Mouse (Mus musculus) lung, postnatal 4 days (tissue): Measurements from ENCODE around the gene Upk3a.

Experiments
- DNase-seq, 2 experiments: peaks; one replicate each; pipeline ENCODE4 v3.0.0; 2021

Gene Upk3a

GRCm38 (mm10) chr15:85016951-85017664 is at the start of gene Upk3a:
TSS of gene Upk3a (plus strand) at chr15:85017141.
- peak; percentile 67 for DNase-seq

DNA sequence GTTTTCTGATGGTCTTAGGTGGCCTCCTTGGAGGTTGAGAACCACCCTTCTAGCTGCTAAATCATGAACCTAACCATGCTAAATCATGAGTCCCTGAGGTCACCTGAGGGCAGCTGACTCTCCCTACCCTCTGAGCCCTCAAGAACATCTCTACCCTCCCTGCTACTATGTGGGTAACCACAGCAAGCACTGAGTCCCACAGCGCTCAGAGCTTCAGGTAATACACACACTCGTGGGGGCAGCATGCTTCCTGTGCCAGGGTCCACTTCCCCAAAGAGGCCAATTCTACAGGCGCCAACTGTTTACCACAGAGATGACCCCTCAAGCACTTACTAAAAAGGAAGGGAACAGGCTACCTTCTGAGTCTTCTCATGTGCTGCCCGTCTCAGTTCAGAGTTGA is 48.4 kb upstream of the Upk3a start:
- no peak for DNase-seq

DNA sequence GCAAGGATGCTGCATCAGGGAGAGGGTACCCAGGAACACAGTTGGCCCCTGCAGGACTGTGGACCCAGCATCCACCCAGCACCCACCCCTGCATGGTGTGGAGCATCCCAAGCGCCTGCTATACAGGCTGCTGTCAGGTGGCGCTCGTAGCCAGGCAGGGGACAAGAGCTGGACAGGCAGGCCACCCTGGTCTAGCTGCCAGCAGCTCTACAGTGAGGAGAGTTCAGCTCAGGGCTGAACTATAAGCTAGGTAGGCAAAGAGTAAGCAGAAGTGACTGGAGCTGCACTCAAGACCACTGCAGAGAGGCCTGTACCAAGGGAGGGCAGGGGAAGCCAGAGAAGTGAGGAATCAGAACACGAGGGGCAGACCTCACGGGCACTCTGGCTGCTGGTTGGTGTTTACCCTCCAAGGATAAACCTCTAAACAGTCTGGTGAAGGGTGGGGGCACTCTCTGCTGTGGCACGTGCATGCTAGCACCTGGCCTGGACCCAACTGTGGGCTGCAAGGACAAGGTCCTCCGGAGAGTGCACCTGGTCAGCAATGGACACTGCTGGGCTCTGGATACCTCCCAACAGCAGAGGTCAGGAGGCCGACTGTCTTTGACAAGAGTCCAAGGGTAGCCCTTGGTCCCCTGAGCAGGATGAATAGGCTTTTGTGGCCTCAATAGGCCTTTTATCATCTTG is 43.9 kb upstream of the Upk3a start:
- DNase-seq: no peak

- no peak for DNase-seq
Measured at GRCm38 (mm10) chr15:84973544-84973871, 43.4 kb upstream of the Upk3a start.

GRCm38 (mm10) chr15:84975729-84976128 is 41.2 kb upstream of the Upk3a start:
- no peak for DNase-seq

DNA sequence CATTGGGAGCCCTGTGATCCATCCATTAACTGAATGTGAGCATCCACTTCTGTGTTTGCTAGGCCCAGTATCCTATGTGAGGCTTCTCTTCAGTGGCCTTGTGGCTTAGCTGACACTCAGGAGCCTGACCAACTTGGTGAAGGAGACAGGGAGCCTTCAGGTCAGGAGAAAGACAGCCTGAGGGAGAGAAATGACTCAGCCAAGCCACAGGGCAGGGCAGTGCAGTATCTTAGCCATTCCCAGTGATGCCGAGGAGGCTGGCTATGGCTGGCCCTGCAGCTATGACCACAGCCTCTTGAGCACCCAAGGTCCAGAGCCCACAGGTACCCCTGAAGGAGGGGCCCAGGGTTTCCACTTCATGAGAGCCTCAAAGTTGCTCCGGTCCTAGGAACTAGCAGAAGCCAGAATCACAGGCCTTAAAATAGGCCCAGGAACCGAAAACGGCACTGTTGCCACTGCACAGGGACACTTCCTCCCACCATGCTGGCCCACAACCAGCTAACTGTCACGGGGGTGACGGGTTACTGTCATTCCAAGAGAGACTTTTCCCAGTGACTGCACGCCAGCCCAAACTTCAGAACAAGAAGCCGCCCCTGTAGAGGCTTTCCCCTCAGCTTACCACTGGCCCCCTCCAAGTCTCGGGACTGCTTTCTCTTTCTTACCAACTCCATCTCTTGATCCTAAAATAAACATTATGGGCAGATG is 35.2 kb upstream of the Upk3a start:
- peak; percentile 55 to 65 for DNase-seq

GRCm38 (mm10) chr15:84982888-84983287 is 34.1 kb upstream of the Upk3a start:
- DNase-seq: no peak

DNA sequence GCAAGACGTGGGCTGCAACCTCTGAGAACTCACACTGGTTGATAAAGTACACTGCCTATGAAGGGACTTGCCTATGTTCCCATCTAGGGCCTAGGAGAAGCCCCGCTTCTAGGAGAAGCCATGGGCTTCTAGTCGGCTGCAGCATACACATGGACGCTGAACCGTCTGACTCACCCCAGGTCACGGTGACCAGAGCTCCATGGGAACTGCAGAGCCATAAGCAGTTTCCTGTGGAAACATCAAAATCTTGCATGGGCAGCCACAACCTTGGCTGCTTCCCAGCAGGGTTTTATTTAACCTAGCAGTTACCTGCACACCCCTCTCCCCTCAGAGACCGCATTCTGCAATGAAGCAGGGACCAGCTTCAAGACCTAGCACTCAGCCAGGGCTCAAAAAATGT is 33.2 kb upstream of the Upk3a start:
- DNase-seq: no peak

DNA sequence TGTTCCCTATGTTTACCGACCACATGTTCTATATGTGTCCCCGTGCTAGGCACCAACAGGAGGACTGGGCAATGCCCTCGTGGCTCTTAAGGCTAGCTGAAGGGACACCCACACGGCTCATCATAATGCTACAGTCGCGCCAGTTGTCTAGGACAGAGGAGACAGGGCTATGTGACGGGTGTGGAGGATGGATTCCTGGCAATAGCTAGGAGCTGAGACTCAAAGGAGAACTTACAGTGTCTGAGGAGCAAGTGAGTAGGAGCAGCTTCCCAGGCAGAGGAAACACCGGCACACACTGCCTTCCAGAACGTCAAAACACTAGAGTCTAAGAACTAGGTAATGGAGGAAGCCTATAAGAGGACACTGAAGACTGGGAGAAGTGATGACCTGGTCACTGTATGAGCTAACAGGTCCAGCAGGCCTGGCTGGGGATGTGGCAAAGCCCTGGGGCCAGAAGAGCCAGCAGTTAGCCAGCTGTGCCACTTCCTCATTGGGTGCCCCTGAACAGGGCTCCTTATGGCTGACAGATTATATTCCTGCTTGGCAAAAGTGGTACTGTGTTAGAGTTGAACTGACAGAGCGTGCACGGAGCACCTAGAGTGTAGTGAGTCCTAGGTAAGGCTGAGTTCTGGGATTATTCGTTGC is 31.3 kb upstream of the Upk3a start:
- no peak for DNase-seq

DNA sequence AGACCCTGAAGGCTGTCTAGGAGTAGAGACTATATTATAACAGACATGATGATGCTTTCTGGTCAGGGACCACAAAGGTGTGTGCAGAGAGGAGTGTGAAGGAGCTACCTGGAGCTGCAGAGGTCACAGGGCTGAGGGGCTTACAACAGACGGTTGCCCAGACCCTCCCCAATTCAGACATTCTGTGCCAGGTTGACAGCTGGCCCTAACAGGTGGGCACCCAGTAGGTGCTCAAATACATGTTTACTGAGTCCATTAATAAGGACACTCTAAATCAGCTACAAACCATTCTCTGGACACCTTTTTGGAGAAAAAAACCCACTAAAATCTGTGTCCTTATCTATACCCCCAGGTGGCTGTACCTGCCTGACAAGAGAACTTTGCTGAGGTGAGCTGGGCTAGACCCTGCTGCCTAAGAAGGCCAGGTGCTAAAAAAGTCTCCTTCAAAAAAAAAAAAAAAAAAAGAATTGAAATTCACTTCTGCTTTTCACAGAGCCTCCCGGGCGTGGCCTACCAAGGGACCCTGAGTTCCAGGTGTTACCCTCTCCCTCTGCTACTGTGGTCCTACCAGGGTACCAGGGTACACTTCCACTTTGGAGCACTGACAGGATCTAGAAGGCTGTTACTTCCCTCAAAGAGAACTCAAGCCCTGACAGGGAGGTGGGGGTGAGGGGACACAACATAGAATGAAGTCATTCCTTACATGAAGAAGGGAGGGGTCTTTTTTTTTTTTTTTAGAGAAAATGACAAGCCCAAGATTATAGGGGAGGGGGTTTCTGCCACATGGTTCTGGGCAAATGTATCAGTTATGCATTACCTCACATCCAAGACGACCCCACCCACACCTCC is 30.5 kb upstream of the Upk3a start:
- DNase-seq: no peak

- DNase-seq: peak; percentile 35 to 56
Measured at GRCm38 (mm10) chr15:84987020-84987815, 29.7 kb upstream of the Upk3a start.

DNA sequence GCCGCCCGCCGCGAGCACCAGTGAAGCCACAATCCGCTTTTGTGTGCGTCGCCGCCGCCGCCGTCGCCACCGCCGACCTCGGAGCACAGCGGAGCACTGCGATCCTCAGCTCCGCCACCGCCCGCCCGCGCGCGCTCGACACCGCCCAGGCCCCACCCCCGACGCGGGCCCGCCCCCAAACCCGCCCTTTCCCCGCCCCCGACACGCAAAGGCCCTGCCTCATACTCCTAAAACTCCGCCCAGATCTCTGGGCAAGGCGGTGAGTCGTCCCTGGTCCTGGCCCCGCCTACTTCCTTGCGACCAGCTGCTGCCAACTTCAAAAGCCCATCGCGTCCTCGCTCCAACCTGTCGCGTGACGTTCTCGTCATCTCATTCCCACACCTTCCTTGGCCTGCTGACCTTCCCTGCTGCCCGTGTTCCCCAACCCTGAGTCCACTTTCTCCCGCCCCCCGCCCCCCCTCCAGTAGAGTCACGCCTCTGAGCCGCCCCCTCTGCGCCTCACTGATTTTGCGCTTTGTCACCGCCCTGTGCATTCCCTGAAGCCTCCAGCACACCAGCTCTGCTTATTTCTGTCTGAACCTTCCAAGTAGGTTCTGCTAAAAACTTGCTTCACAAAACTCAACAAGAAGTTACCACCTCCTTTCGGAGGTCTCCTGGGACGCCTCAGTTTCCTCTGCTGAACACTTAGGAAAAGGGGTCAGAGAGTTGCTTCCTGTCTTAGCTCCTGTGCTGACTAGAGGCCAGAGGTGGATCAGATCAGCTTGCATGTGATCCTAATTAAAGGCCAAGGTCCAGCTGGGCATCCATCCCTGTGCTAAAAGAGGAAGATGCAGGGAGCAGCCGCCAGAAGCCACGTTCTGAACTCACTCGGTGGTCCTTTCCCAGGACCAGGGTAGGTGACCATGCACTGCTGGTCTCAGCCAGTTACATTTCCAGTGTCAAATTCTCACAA is 28.8 kb upstream of the Upk3a start, which contains the start of gene 5031439G07Rik:
Gene 5031439G07Rik (minus strand): TSS at position 678 of the 952 bp plus-strand sequence.
- DNase-seq: peak; percentile 93 to 95

GRCm38 (mm10) chr15:84989098-84989497 is 27.8 kb upstream of the Upk3a start:
- no peak for DNase-seq

- no peak for DNase-seq
Measured at GRCm38 (mm10) chr15:84989771-84990170, 27.2 kb upstream of the Upk3a start.

DNA sequence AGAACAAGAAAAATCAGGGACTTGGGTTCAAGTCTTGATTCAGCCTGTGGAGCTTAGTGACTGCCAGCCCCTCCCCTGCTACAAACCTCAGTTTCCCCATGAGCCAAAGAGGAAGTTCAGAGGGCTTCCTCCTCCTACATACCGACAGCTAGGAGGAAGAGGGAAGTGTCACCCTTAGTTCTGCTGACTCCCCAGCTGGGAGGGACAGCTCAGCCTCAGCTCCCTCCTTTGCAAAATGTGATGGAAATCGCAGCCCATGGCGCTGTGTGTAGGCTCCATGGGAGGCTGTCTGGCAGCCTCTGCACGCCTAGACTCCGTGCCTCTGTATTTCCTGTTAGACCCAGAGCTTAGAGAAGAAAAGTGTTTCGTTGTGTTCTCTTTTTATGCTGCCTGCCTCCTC is 22.4 kb upstream of the Upk3a start:
- no peak for DNase-seq

GRCm38 (mm10) chr15:84995041-84995440 is 21.9 kb upstream of the Upk3a start:
- no peak for DNase-seq

DNA sequence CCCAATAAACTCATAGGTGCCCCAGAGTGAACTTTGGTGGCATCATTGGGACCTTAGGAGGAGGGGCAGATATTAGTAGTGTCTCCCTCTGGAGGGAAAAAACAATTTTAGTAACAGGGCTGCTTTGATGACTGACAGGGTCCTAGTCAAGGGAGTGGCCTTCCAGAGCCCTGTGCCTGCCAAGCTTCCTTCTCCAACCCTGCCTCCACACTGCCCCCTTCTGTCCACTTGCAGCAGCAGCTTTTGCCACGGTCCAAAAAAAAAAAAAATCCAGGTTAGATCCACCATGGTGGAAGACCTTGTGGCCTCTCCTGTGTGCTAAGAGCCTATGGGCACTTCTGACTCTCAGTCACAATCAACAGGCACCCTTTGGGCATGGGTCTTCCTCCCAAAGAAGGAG is 21.0 kb upstream of the Upk3a start:
- peak; percentile 70 to 81 for DNase-seq

- DNase-seq: no peak
Measured at GRCm38 (mm10) chr15:84997768-84998454, 19.0 kb upstream of the Upk3a start.

GRCm38 (mm10) chr15:84999911-85000310 is 17.0 kb upstream of the Upk3a start:
- DNase-seq: no peak
